Mouse (Mus musculus) liver (tissue): Measurements from ENCODE around the gene Eng.
A peak's percentile ranks its signal among the peaks of the same experiment; 100 is the strongest.

Experiments used
- DNase-seq: peaks from one replicate; pipeline ENCODE4 v3.0.0-alpha.2; 2020; ENCODE audit warnings: mixed read lengths

Eng gene

DNA sequence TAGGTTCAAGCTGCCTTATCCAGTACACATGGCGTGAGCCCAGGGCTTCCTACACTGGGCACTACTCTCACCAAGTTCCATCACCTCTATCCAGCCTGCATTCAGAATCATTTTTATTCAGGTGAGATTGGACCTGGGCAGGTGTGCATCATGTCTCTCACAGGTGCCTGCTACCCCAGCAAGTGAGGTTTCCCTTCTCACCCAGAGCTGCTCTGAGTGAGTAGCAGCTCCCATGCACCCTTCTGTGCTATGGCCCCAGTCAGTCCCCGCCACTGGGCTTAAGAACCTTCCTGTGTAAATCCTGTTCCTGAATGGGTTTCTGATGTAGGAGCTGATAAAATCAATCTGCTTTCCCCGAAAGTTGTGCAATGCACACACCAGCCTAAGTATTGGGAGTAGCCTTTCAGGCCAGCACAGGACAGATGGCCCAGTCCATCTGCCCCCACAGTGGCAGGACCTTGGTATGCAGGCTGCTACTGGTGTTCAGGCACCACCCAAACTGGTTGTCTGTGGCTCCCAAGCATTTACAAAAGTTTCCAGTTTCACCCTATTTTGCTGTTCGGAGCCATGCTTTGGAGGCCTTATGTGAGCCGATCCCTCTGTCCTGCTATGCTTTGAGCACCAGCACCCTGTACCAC lies 22.2 kb upstream of the Eng start:
- no peak for DNase-seq

DNA sequence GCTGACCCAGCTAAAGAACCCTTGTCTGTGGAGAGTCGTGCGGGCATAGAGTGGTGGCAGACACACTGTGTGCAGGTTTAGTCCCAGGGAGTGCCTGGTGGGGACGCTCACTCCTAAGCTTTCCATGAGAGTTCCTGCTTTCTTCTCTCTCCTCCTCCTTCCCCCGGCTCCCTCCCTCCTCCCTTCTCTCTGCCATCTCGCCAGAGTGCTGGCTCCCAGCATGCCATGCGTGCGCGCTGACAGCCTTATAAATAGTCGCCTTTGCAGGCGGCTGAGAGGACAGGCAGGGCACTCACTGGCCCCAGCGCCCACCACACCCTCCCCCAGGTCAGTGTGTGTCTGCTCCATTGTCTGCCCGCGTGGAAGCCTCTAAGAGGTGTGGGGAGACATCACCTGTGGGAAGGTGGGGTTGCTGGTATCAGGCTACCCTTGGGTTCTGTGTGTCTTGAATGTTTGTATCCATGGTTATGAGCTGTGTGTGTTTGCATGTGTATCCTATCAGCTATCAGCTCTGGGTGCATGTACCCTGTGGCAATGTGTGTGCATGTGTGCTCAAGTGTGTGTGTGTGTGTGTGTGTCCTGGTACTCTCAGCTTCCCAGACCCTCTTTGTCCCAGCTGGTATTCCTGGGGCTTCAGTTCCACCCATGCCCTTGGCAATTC lies 21.1 kb upstream of the Eng start:
- peak; percentile 62 for DNase-seq

DNA sequence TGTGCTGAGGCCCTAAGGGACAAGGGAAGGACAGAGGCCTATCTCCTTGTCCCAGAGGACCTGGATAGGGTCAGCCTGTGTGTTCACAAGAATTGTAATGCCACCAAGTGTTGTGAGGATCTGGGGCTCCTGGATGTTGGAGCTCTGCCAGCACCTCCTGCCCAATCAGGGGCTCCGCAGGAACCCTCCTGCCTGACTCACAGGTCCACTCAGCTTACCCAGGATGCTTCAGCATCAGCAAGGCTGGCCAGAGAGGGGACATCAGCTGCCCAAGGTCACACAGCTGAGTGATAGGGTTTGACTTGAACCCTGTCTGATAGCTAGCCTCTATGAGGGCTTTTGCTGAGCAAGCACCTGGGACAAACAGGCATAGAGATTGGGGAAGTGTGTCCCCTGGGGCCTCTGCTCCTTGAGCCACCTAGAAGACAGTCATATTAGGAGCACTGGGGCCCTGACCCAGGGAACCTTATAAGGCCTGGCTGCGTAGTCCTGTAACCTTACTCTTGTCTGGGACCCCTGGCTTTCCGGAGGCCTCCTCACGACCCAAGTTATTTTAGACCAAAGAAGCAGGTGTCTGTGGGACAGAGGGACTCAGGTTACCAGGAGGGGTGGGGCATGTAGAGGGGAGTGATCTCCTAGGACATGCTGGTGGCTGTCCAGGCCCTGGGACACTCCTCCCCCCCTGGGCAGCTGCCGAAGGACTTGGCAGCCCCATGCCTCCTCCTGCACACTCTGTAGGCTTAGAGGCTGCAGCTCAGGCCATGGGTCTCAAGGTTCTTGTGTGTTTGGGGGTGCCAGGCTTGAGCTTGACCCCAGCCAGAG lies 20.3 kb upstream of the Eng start:
- no peak for DNase-seq

DNA sequence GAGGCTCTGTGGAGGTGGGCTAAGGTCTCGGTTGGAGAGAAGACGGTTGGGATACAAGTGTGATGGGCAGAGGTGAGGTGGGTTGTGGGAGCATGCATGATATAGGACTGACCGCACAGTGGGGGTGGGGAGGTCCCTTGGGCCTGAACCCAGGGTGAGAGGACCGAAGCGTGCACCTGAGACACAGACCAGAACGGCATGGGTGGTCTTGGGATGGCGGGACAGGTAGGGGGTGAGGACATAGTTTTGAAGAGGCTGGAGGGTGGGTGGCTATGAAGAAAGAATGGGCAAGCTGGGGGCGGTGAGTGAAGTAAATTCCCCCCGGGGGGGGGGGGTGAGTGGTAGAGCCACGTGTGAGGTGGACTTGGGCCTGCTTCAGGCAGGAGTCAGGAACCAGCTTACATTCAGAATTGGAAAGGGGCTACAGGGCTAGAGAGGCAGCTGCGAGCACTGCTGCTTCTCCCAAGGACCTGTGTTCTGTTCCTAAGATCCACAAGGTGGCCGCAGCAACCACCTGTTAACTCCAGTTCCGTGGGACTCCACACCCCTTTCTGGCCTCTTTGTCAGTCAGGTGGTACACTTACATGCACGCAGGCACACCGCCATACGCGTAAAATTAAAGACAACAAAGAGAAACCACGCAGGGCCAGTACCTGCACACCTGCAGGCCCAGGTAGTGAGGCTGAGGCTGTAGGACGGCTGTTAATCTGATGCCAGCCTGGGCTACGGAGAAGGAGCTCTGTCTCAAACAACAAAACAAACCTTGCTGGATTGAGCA lies 18.9 kb upstream of the Eng start:
- DNase-seq, result no peak

DNA sequence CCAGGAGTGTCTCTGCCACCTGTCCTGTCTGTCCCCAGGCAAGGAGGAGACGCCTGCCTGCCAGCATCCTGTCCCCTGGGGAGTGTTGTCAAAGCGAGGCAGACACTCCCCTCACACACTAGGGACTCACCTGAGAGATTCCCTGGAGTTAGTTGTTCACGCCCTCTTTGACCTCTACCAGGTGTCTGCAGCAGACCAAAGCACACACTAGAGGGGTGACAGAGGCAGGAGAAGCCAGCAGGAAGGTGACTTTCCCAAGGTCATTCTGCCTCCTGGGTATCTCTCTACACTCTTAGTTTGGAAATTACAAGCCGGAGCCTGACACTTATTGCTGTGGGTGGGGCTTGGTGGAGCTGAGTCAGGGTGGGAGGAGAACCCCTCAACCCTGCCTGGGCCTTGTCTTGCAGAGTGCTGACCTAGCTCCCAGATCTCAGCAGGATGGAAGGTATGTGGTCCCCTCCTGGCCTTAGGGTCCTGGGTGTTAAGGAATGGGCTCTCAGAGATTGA lies 18.3 kb upstream of the Eng start:
- DNase-seq, result no peak

DNA sequence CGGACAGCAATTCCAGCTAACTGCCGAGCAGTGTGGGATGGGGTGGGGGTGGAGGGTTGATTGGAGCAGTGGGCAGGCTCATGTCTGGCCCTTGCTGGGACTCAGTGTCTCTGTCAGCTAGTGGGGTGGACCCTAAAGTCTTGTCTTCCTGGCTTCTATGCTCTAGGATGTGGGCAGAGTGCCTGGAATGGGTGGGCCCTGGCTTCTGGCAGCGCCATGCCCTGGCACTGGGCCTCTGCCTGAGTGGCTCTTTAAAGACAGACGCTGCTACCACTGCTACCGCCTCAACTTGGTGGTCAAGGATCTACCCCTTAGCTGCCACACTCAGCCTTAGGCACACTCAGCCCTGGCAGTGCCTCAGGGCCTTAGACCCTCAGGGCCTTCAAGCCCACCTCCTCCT lies 17.7 kb upstream of the Eng start:
- DNase-seq, result no peak

DNA sequence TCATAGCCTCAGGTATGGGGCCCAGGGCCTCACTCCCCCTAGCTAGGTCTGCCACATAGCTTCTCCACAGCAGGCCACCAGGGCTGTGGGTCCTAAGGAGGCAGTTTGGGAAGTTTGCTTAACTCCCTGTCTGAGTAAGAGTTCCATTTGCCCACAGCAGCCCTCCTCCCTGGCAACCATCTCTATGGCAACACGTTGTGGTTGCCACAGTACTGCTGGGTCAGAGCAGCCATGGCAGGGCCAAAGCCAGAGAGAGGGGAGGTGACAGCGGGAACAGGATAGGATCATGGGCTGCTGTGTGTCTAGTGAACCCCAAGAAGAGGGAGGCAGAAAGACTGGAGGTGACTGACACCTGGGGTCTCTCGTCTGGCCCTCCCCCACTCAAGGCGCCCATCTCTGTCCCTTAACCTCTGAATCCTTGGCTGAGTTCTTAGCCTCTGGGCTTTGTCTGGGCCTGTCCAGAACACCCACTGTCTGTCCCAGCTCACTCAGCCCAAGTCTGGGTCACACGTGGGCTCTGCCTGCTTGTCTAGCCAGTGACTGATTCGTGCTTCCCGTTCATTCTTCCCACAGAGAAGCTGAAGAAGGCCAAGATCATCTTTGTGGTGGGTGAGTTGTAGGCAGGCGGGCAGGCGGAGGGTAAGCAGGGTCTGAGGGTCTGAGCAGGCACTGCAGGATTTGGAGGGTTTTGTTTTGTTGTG lies 17.0 kb upstream of the Eng start:
- DNase-seq, result no peak

DNA sequence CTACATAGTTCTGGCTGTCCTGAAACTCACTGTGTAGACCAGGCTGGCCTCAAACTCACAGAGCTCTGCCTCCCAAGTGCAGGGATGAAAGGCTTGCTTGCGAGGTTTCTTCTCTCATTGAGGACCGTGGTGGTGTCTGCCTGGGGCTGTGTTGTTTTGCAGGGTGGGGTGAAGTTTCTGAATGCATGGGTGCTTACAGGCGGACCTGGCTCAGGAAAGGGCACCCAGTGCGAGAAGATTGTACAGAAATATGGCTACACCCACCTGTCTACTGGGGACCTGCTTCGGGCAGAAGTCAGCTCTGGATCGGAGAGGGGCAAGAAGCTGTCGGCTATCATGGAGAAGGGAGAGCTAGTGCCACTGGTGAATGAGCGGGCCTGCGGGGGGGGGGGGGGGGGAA lies 16.4 kb upstream of the Eng start:
- no peak for DNase-seq

DNA sequence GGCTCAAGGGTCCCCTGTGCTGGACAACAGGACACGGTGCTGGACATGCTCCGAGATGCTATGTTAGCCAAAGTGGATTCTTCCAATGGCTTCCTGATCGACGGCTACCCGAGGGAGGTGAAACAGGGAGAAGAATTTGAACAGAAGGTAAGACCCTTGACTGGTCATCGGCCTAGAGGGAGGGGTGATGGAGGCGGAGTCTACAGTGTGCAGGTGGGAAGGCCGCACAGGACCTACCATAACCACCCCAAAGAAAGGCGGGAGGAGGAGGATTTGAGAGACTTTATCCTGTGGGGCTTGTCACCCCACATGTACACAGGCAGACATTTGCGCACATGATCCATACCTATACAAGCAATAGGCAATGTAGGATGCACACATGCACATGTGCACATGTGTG lies 15.3 kb upstream of the Eng start:
- no peak for DNase-seq

DNA sequence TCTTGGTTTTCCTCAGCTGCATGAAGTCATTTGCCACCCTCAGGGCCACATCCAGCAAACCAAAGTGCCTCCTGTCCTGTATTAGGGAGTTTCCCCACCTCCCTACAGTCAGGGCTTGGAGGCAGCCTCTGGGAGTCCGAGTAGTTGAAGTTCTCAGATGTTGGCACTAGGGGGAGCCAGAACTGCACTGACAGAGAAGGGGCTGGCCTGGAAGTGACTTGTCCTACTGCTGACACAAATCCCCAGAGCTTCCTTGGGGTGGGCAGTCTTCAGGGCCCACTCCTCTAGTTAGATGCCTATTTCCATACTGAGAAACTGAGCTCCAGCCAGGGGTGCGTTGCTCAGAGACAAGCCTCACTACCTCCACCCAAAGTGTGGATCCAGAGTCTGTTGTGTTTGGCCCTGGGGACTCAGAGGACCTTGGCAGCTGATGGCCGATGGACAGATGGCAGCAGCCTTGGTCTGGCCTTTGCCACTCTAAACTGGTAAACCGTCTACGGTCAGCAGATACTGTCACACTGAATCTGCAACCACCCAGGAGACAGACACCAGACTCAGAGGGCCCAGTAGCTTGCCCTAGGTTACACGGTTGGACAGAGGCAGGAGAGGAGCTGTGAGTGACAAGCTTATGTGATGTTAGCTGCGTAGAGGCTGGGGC lies 14.5 kb upstream of the Eng start:
- peak; percentile 81 for DNase-seq

DNA sequence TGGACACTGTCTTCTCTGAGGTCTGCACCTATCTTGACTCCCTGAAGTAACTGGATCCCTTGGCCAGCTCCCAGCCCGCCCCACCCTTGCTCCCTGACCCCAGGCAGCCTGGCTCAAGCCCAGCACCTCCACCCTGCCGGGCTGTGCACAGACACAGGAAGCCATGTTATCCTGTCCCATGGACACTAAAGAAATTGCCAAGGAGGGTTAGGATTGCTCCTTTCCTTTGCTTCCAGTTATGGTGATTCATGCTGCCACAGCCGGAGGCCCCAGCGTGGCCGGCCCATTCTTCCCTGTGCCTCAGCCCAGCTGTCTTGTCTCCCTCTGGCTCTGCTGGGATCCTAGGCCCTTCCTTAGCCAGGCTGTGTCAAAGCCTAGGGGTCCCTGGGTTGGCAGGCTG lies 12.7 kb upstream of the Eng start:
- DNase-seq, result no peak

DNA sequence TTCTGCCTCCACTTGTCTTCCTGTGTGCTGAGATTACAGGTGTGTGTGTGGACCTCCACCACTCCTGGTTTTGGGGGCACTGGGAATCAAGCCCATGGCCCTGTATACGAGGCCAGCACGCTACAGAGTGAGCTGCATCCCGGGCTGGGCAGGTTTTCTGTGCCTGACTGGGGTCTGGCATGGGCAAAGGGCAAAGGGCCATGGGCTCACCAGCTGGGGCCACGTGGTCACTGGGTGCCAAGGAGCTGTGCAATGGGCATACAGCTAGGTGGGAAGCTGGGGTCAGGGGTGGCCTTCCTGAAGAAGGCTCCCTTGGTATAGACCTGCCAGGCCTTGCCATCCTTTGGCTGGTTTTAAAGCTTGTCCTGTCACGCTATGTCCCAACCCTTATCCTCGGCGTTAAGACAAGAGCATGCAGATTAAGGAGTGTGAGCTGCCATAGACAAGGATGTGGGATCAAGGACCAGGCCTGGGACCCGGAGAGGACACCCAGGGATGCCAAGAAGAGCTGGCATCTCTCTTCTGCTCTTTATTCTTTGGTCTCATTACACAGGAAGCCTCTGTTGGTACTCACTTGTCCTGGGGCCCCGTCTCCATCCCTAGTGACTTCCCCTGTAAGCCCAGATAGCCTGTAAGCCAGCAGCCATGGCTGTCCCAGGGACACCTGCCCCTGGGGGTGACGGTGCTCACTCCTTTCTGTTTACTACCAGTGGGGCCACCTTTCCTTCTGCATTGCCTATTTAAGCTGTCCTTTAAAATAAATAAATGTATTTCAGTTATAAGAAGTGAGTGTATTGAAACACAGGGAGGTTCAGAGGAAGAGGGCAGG lies 11.9 kb upstream of the Eng start:
- DNase-seq, result no peak

DNA sequence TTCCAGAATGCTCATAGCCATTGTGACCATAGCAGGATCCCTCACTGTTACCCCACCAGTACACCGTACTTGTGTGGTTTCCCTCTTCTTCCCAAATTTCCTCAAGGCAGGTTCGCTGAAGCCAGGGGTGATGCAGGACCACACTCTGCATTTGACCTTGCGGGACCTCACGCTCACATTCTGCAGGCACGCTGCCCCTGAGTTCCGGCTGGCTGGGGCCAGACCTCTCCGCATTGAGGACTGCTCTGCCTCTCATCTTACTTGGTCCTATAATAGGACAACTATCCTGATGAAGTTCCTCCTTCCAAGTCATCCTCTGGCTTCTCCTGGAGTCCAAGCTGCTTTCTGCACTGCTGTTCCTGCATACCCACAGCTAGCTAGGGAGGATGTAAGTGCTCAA lies 9.8 kb upstream of the Eng start:
- DNase-seq, result no peak

DNA sequence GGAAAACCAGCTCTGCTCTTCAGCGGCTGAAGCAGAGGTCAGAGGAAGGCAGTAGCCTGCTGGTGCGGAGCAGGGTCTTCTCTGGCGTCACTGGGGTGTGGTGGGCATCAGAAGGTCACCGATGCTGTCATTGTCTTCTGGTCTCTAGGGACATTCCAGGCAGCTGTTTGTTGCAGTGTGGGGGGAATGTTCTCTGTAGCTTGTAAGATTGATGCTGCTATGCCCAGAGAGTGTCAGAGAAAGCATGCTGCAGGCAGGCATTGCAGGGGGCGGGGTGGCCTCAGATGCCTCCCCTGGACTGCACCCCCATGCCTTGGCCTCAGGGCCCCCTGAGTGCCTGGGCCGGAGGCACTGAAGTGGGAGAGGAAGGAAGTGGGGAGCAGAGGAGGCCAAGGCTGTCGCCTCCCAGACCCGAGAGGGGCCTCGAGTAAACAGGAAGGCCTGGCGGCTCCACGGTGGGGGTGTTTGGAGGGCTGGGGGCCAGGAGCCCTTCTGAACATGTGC lies 8.6 kb upstream of the Eng start:
- DNase-seq, result peak; percentile 69

DNA sequence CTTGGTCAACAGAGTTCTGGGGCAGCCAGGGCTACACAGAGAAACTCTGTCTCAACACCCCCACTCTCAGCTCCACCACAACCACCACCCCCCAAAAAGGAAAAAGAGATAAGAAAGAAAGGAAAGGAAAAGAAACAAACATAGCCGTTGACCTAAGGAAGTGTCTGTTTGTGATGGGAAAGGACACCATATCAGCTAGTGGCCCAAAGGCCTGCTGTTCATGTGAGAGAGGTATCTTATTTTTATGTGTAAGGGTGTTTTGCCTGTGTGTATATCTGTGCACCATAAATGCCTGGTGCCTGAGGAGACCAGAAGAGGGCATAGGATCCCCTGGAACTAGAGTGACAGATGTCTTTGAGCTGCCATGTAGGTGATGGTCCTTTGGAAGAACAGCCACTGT lies 6.8 kb upstream of the Eng start:
- DNase-seq, result no peak

DNA sequence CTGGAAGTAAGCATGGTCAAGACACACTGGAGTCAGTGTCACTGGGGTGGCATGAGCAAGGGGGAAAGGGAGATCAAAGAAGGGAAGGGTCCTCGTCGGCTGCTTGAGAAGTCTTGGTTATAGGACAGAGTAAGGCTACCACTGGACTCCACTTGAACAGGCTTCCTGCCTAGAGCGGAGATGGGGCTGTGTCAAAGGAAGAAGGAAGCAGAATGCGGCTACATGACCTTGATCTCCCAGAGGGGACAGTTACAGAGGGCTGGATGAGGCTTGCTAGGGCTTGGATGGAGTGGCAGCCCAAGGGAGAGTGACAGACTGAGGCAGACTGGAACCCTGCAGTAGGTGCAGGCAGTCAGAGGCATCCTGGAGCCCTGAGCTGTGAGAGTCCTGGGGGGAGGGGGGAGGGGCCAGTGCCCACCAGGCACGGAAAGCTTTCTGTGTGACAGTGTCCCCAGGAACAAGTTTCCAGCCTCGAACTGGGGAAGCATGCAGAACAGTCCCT lies 5.8 kb upstream of the Eng start:
- DNase-seq, result no peak

DNA sequence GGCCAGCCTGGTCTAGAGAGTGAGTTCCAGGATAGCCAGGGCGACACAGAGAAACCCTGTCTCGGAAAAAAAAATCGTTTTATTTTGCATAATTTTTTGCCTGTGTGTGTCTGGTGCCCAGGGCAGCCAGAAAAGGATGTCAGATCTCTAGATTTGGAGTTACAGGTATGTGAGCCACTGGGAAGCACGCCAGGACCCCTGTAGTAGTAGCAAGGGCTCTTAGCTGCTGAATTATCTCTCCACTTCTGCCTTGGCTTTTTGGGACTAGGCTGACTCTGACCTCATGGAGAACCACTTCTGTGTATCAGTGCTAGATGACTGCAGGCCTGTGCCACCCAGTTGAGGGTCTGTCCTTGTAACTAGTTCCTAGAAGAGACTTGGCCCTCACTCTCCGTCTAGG lies 4.6 kb upstream of the Eng start:
- no peak for DNase-seq

DNA sequence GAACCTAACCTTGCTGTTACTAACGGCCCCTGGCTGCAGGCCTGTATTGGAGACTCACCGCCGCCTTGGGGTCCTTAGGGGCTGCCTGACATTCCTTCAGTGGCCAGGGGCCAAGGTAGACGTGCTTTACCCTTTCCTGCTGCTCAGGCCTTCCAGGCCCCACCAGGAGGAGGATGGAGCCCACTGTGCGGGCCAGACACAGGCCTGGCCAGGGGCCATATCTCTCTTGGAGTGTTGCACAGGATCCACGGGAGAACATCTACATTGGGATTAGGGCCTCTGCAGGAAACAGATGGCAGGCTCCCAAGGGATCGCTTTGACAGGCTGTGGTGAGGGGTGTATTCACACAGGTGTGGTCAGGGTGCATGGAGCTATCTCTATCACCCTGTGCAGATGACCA lies 3.6 kb upstream of the Eng start:
- DNase-seq, result no peak

DNA sequence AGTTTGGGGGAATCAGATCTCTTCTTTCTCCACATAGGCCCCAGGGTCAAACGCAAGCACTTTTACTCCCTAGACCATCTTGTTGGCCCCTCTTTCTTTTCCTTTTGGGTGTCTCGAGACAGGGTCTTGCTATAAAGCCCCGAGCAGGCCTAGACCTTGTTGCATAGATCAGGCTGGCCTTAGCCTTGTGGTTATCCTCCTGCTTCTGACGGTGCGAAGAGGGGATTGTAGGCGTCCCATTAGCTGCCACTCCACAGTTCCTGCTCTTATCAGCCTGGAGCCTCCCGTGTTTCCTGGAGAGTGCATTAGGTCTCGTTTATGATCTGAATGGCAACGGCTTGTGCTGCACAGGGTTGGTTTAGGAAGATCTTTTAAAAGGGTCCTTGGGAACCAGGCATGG lies 2.3 kb upstream of the Eng start:
- no peak for DNase-seq

DNA sequence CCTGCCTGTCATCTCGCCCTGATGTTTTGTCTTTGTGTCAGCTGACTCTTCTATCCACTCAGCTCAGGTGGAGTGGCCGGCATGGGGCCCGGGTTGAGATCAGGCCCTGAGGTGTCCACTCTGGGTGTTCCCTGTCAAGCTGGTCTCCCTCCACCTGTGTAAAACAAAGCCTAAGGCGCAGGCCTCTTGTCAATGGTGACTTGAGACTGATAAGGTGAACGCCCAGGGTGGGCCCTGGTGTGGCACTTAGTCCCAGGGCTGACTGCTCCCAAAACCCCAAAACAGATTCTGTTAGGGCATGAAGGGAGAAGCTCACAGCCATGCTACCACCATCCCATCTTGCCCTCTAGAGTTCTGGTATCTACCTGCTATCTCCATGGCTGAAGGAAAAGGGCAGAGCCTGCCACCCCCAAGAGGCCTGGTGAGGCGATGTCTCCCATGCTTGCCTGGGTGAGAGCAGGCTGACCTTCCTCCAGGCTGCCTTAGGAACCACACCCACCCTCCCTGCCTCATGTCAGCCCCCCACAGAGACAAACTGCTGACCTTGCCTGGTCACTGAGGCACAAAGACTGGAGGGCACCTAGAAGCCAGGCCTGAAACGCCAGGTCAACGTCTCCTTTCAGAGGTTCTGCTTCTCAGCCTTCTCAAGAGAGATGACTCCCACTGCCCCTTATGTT lies 1.5 kb upstream of the Eng start:
- DNase-seq, result peak; percentile 67
